Mouse (Mus musculus): Measurements from ENCODE around the gene Atp5d. TPM values are rescaled to one million over a fixed set of nuclear protein-coding genes. Genes with fewer than 3 reads are reported as not detected.

The Atp5d gene
- polyA plus RNA-seq, 1 experiment, result 758 TPM

DNA sequence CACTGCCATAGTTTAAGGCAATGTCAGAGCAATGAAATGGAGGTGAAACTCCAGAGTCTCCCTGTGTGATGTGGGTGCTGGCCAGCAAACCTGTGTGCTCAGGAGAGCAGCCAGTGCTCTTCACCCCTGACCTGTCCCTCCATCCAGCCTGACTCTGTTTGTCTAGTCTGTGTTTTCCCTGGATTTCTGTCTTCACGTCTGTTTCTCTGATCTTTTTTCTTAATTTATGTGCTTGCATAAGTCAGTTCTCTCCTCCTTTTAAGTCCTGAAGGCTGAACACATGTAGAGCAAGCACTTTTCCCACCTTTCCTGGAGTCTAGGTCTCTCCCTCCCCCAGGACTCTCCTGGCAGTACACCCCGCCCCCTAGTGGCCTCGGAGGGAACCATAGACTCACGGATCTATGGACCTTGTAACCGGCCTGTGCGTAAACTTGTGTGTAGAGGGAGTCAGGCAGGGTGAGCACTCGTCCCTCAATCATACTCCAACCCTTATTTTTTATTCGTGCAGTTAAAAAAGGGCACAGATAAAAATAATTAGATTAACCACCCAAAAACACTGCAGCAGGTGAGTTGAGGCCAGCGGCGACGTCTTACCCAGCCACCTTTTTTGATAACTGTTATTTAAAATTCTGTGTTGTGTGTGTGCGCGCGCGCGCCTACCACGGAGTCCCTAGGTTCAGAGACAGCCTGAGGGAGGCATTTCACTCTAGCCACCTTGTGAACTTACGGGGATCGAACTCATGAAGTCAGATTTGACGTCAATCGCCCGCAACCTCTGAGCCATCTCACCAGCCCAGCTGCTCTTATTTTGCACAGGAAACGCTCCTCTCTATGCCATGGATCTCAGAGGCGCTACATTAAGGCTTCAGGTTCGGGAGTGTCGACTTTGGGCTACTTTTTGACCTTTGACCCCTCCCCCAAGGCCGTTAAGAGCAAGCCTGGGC, 23.8 kb upstream of the Atp5d start:
- TF ChIP-seq CTCF (IDR thresholded peaks at IDR 0.05; ENCODE audit: borderline replicate concordance, insufficient read depth, low read depth, low read length), result peak; percentile 92
- TF ChIP-seq POLR2A (IDR thresholded peaks at IDR 0.05; ENCODE audit: borderline replicate concordance, insufficient read depth, low read length), result no peak
- Histone ChIP-seq H3K4me1 (ENCODE audit: control insufficient read depth, insufficient read depth, low read length) (peaks cover 11% of the 10 kb centered on the region), H3K27me3 (ENCODE audit: control insufficient read depth, insufficient read depth, low read length) (no peaks in the 10 kb centered on the region), H3K27ac (ENCODE audit: insufficient read depth, low read length) (peak overlapping the region; percentile 22; the same call in 1 of the 2 replicates), H3K4me3 (replicated peaks; ENCODE audit: insufficient read depth, low read depth, low read length) (peak overlapping the region; percentile 65)
- DNase-seq, result peak; percentile 90 to 92
- 5% methylated on average over 27 of the region's 27 CpGs for WGBS

DNA sequence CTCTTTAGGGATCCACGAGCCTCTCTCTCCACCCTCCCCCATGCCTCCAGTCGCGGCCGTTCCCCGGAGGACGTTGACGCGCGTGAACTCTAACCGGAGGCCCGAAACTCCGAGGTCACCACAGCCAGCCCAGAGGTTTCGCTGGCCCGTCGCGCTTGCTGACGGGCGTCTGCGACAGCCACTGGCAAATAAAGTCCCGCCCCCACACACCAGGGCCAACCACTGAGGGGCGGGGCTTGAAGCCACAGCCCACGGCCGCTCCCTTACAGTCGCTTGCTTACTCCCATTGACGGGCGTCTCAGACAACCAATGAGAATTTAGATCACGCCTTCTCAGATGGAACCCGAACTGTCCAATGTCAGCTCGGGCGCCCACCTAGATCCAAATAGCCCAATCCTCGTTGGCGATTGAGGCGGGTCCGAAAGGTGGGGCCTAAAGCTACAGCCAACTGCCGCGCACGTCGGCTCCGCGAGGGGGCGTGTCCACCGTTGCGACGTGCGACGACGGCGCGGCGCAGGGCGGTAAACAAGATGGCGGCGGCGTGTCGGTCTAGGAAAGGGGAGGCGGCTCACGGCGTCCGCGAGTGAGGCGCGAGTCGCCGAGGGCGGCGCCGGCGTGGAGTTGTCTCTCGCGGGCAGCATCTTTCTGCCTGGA, 23.0 kb upstream of the Atp5d start, which contains the start of gene Stk11:
Gene Stk11, plus strand, starts transcription at position 514 of the 654 bp plus-strand sequence.
- Histone ChIP-seq H3K27ac (ENCODE audit: insufficient read depth, low read length) (peak within 1 kb of the TSS; percentile 54), H3K4me1 (ENCODE audit: control insufficient read depth, insufficient read depth, low read length) (peaks cover 18% of the 10 kb centered on the region), H3K27me3 (ENCODE audit: control insufficient read depth, insufficient read depth, low read length) (no peaks in the 10 kb centered on the region), H3K4me3 (replicated peaks; ENCODE audit: insufficient read depth, low read depth, low read length) (peak within 1 kb of the TSS; percentile 83)
- under 1% methylated on average over 70 of the region's 70 CpGs for WGBS
- peak; percentile 65 for TF ChIP-seq POLR2A (IDR thresholded peaks at IDR 0.05; ENCODE audit: borderline replicate concordance, insufficient read depth, low read length)
- TF ChIP-seq CTCF (IDR thresholded peaks at IDR 0.05; ENCODE audit: borderline replicate concordance, insufficient read depth, low read depth, low read length), result no peak
- peak; percentile 98 to 100 for DNase-seq

DNA sequence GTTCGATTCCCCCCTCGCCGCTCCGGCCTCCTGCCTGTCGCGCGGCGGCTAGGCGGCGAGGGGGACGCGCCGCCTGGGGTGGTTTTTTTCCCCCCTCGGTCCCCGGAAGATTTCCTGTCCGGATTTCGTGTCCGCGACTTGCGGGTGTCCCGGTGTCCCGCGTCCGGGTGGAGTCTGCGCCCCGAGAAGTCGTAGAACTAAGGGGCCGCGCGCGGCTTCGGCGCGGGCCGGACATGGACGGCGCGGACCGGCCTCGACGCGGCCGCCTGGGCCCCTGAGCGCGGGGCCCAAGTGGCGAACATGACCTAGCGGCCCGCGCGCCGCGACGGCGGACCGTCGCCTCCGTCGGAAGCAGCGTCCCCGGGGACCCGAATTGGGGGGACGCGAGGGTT, 22.5 kb upstream of the Atp5d start:
- Histone ChIP-seq H3K27ac (ENCODE audit: insufficient read depth, low read length) (peak overlapping the region; percentile 49; the same call in 1 of the 2 replicates), H3K4me1 (ENCODE audit: control insufficient read depth, insufficient read depth, low read length) (peaks cover 19% of the 10 kb centered on the region), H3K27me3 (ENCODE audit: control insufficient read depth, insufficient read depth, low read length) (no peaks in the 10 kb centered on the region), H3K4me3 (replicated peaks; ENCODE audit: insufficient read depth, low read depth, low read length) (peak overlapping the region; percentile 83)
- WGBS, result under 1% methylated on average over 63 of the region's 63 CpGs
- no peak for DNase-seq
- TF ChIP-seq CTCF (IDR thresholded peaks at IDR 0.05; ENCODE audit: borderline replicate concordance, insufficient read depth, low read depth, low read length) (no peak), POLR2A (IDR thresholded peaks at IDR 0.05; ENCODE audit: borderline replicate concordance, insufficient read depth, low read length) (no peak)

DNA sequence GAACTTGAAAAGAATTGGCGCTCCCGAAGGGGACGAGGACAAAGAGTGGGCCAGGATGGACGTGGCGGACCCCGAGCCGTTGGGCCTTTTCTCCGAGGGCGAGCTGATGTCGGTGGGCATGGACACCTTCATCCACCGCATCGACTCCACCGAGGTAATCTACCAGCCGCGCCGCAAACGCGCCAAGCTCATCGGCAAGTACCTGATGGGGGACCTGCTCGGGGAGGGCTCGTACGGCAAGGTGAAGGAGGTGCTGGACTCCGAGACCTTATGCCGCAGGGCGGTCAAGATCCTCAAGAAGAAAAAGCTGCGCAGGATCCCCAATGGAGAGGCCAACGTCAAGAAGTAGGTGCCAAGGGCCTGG, 21.9 kb upstream of the Atp5d start:
- Histone ChIP-seq H3K27me3 (ENCODE audit: control insufficient read depth, insufficient read depth, low read length) (no peaks in the 10 kb centered on the region), H3K4me3 (replicated peaks; ENCODE audit: insufficient read depth, low read depth, low read length) (peak overlapping the region; percentile 83), H3K27ac (ENCODE audit: insufficient read depth, low read length) (peak overlapping the region; percentile 54), H3K4me1 (ENCODE audit: control insufficient read depth, insufficient read depth, low read length) (peaks cover 19% of the 10 kb centered on the region)
- 1% methylated on average over 27 of the region's 27 CpGs for WGBS
- DNase-seq, result peak in 1 of 2 experiments; percentile 60
- TF ChIP-seq POLR2A (IDR thresholded peaks at IDR 0.05; ENCODE audit: borderline replicate concordance, insufficient read depth, low read length) (no peak), CTCF (IDR thresholded peaks at IDR 0.05; ENCODE audit: borderline replicate concordance, insufficient read depth, low read depth, low read length) (no peak)

DNA sequence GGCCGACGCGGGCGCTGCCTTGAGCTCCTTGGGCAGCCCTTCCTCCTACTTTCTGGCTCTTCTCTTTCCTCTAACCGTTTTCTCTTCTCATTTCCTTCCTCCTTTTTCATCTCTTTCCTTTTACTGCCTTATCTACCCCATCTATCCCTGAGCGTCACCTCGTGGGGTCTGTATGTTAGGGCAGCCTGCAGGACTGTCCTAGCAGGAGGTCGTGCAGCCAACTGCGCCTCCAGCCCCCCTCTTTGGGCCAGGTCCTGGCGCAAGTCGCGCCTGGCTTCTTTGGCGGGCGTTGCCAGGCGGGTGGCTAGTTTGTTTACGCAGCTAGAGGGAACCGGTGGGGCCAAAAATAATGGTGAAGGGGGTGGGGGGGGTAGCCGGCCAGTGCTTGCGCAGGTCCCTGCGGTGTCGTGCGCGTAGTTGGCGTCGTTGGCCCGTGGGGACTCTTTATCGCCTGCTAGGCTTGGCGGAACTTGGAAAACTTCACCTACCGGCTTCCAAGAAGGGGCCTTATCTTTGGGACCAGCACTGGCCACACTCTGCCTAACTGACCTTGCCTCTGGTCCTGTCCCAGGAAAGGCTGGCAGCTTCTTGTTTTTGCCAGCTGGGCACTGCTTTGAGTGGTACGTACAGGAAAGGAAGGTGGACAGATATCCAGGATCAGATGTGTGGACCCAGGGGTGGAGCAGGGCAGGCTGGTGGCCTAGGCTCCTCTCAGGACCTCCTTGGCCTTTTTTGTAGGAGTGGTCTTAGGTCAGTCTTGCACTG, 21.3 kb upstream of the Atp5d start:
- Histone ChIP-seq H3K27me3 (ENCODE audit: control insufficient read depth, insufficient read depth, low read length) (no peaks in the 10 kb centered on the region), H3K27ac (ENCODE audit: insufficient read depth, low read length) (peak overlapping the region; percentile 54), H3K4me1 (ENCODE audit: control insufficient read depth, insufficient read depth, low read length) (peaks cover 19% of the 10 kb centered on the region), H3K4me3 (replicated peaks; ENCODE audit: insufficient read depth, low read depth, low read length) (peak overlapping the region; percentile 83)
- WGBS, result 2% methylated on average over 30 of the region's 30 CpGs
- no peak for TF ChIP-seq POLR2A (IDR thresholded peaks at IDR 0.05; ENCODE audit: borderline replicate concordance, insufficient read depth, low read length)
- TF ChIP-seq CTCF (IDR thresholded peaks at IDR 0.05; ENCODE audit: borderline replicate concordance, insufficient read depth, low read depth, low read length), result no peak
- DNase-seq, result peak; percentile 57 to 60

DNA sequence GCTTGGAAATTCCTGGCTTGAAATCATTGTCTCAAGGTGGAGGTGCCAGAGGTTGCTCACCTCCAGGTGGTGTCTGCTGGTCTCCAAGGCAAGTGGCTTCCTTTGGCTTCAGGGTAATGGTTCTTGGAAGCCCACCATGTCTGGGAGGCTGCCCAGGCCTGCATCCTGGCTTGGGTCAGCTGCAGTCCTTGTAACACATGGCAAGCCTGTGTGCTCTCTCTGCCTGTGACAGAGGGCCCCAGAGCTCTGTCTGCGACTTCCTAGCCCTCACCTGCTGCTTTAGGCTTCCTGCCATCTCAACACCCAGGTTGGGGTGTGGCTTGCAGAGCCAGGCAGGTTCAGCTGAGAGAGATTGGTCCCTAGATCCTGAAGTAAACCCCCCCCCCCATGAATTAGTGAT, 20.7 kb upstream of the Atp5d start:
- H3K4me1 ChIP-seq (ENCODE audit: control insufficient read depth, insufficient read depth, low read length), result peaks cover 19% of the 10 kb centered on the region
- DNase-seq, result peak; percentile 51 to 71
- WGBS, result 0% methylated on average over 1 of the region's 1 CpGs
- H3K27ac ChIP-seq (ENCODE audit: insufficient read depth, low read length), result peak overlapping the region; percentile 24
- TF ChIP-seq POLR2A (IDR thresholded peaks at IDR 0.05; ENCODE audit: borderline replicate concordance, insufficient read depth, low read length) (no peak), CTCF (IDR thresholded peaks at IDR 0.05; ENCODE audit: borderline replicate concordance, insufficient read depth, low read depth, low read length) (no peak)
- H3K27me3 ChIP-seq (ENCODE audit: control insufficient read depth, insufficient read depth, low read length), result no peaks in the 10 kb centered on the region
- peak overlapping the region; percentile 83 for H3K4me3 ChIP-seq (replicated peaks; ENCODE audit: insufficient read depth, low read depth, low read length)

DNA sequence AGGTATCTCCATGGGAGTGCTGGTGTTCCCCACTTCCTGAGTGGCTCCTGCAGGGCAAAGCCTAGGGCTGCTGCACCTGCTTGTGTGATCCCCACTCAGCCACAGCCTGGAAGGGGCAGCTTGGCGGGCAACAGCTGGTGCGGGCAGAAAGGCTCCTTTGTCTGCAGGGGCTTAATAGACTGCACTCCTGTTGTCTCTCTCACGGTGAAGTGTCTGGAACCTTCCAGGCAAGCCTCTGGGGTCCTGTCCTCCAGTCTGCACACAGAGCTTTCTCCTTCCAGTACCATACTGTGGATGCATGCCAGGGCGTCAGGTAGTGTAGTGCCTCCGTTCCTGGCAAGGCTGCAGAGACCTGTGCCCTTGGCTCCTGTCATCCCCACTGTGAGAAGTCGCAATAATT, 19.9 kb upstream of the Atp5d start:
- Histone ChIP-seq H3K27me3 (ENCODE audit: control insufficient read depth, insufficient read depth, low read length) (no peaks in the 10 kb centered on the region), H3K4me1 (ENCODE audit: control insufficient read depth, insufficient read depth, low read length) (peaks cover 19% of the 10 kb centered on the region), H3K4me3 (replicated peaks; ENCODE audit: insufficient read depth, low read depth, low read length) (no peak overlapping the region), H3K27ac (ENCODE audit: insufficient read depth, low read length) (0 out of 2 replicates have a peak overlapping the region, but pooled peaks have one; percentile 0)
- DNase-seq, result peak; percentile 62 to 66
- 9% methylated on average over 6 of the region's 6 CpGs for WGBS
- no peak for TF ChIP-seq POLR2A (IDR thresholded peaks at IDR 0.05; ENCODE audit: borderline replicate concordance, insufficient read depth, low read length)
- TF ChIP-seq CTCF (IDR thresholded peaks at IDR 0.05; ENCODE audit: borderline replicate concordance, insufficient read depth, low read depth, low read length), result no peak

All from cerebellum, adult 2 months (tissue).